Mouse (Mus musculus): Measurements from ENCODE around the gene Lsmem1.

GRCm38 (mm10) chr12:40221611-40222010 is 22.3 kb upstream of the Lsmem1 start:
- no peak for TF ChIP-seq CTCF (IDR thresholded peaks at IDR 0.05; ENCODE audit: control insufficient read depth, insufficient read depth, low read length)
- no peak for TF ChIP-seq POLR2A (IDR thresholded peaks at IDR 0.05; ENCODE audit: borderline replicate concordance, control insufficient read depth, low read depth, low read length)
